Mouse (Mus musculus) bone marrow, adult 2 months (tissue): ENCODE measurements around the gene Lrrc4c.

Experiments
- CTCF ChIP-seq: fragments of 200-500 bp; IDR thresholded peaks from 2 replicates; pipeline ENCODE4 v1.5.1; 2011; ENCODE audit warnings: low read length, control low read depth; ENCODE audit not compliant: control insufficient read depth, insufficient read depth
- POLR2A ChIP-seq: fragments of 200-500 bp; IDR thresholded peaks from 2 replicates; pipeline ENCODE4 v1.6.1; 2011; ENCODE audit warnings: low read depth, mild to moderate bottlenecking, control low read depth, low read length, borderline replicate concordance; ENCODE audit not compliant: control insufficient read depth

- no peak for TF ChIP-seq CTCF
- no peak for TF ChIP-seq POLR2A
Measured at GRCm38 (mm10) chr2:96580136-96580733, 262.3 kb downstream of the Lrrc4c start.
